Mouse (Mus musculus) embryonic facial prominence, embryonic 12.5 days (tissue): ENCODE measurements around the gene Cstb. TPM values are rescaled to one million over a fixed set of nuclear protein-coding genes. Genes with fewer than 3 reads are reported as not detected.

Source experiments
- ATAC-seq: fragments of 200-750 bp; cut with Nextera tagmentation; 2 replicates; pipeline ENCODE4 v1.8.0; 2017; ENCODE audit not compliant: insufficient number of reproducible peaks, insufficient read depth, low FRiP score, low TSS enrichment
- H3K27ac ChIP-seq: fragments of 300-500 bp; sonication (generic); 2 replicates; pipeline ENCODE4 v1.5.1; 2016; ENCODE audit warnings: mild to moderate bottlenecking
- H3K27me3 ChIP-seq: fragments of 300-500 bp; sonication (generic); 2 replicates; pipeline ENCODE4 v1.6.1; 2016; ENCODE audit warnings: mild to moderate bottlenecking, moderate library complexity
- H3K36me3 ChIP-seq: fragments of 300-500 bp; sonication (generic); 2 replicates; pipeline ENCODE4 v1.6.1; 2016; ENCODE audit warnings: mild to moderate bottlenecking
- H3K4me1 ChIP-seq: fragments of 300-500 bp; sonication (generic); 2 replicates; pipeline ENCODE4 v1.6.1; 2016
- H3K4me2 ChIP-seq: fragments of 300-500 bp; sonication (generic); replicated peaks from 2 replicates; pipeline ENCODE4 v1.6.1; 2016; ENCODE audit warnings: mild to moderate bottlenecking, moderate library complexity
- H3K4me3 ChIP-seq: fragments of 300-500 bp; sonication (generic); 2 replicates; pipeline ENCODE4 v1.5.1; 2016; ENCODE audit warnings: mild to moderate bottlenecking
- H3K9ac ChIP-seq: fragments of 300-500 bp; sonication (generic); 2 replicates; pipeline ENCODE4 v1.6.1; 2016; ENCODE audit warnings: mild to moderate bottlenecking, moderate library complexity
- H3K9me3 ChIP-seq: fragments of 300-500 bp; sonication (generic); 2 replicates; pipeline ENCODE4 v1.6.1; 2016; ENCODE audit warnings: mild to moderate bottlenecking, moderate library complexity
- WGBS: fragments of 180-500 bp; shearing (Covaris S2); methylation state at CpG from one replicate; pipeline ENCODE4 v1.1.7; 2016; 5-methylcytosine and 5-hydroxymethylcytosine counted together
- polyA plus RNA-seq: library from polyadenylated mRNA; unstranded; fragments of >200 nt; fragmentation: Nextera tagmentation; extraction: Ambion mirVana; gene quantifications from 2 replicates; pipeline ENCODE4 v1.2.1, GENCODE M21; 2016

The Cstb gene
- polyA plus RNA-seq, result 185 and 189 TPM in 2 replicates

DNA sequence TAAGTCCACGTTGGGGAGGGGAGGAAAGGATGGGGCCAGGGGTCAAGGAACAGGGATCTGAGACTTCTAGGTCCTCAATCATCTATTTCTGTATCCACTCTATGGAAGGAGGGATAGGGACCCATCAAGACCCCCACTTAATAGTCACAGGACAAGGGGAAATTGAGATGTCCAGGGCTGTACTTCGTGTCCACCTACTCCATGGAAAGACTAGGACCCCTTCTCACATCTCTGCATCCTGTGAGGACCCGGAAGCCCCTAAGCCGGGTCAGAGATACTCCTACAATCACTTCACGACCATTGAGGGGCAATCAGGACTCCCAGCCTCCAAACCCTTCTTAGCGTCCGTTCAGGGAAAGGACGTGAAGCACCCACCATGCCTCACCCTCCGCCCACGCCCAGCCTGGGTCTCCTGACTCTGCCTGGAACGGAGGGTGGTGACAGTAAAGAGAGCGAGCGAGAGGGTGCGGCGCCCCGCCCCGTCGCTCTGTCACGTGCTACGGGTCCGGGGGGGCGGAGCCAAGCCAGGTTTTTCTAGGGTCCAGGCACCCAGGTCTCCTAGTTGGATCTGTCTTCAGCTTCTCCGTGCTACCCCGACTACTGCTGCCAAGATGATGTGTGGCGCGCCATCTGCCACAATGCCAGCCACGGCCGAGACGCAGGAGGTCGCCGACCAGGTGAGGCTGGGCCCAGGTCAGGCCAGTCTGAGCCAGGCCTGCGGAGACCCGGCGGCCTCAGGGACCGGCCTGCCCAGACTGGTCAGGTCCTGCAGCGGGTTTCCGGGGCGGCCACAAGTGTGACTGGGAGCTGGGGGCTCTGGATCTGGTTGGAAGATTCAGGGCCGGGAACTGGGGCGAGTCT, at the start of gene Cstb:
TSS of gene Cstb (plus strand) at position 489 of the 861 bp plus-strand sequence.
- H3K27ac ChIP-seq, result peak within 1 kb of the TSS; percentile 78
- H3K4me3 ChIP-seq, result peak within 1 kb of the TSS; percentile 86
- H3K4me1 ChIP-seq, result peaks cover 11% of the 10 kb centered on the region
- H3K36me3 ChIP-seq, result peaks cover 20% of the 10 kb centered on the region
- H3K9me3 ChIP-seq, result no peaks in the 10 kb centered on the region
- H3K9ac ChIP-seq, result peak within 1 kb of the TSS; percentile 86
- ATAC-seq, result peak; percentile 86
- H3K27me3 ChIP-seq, result no peaks in the 10 kb centered on the region
- WGBS, result 2% methylated on average over 40 of the region's 40 CpGs
- H3K4me2 ChIP-seq, result peak within 1 kb of the TSS; percentile 72

- Histone ChIP-seq H3K36me3 (no peaks in the 10 kb centered on the region), H3K4me1 (no peaks in the 10 kb centered on the region), H3K27ac (no peak overlapping the region), H3K27me3 (no peaks in the 10 kb centered on the region), H3K9me3 (no peaks in the 10 kb centered on the region), H3K9ac (no peak overlapping the region), H3K4me3 (no peak overlapping the region), H3K4me2 (no peak overlapping the region)
- WGBS, result 93% methylated on average over 7 of the region's 7 CpGs
- ATAC-seq, result no peak
Measured at GRCm38 (mm10) chr10:78378516-78378915, 47.0 kb upstream of the Cstb start.

GRCm38 (mm10) chr10:78383567-78383966, 41.9 kb upstream of the Cstb start:
- no peak overlapping the region for H3K4me3 ChIP-seq
- H3K36me3 ChIP-seq, result no peaks in the 10 kb centered on the region
- H3K4me1 ChIP-seq, result no peaks in the 10 kb centered on the region
- no peaks in the 10 kb centered on the region for H3K9me3 ChIP-seq
- 66% methylated on average over 3 of the region's 3 CpGs for WGBS
- H3K27me3 ChIP-seq, result peaks cover 3% of the 10 kb centered on the region; the same call in 1 of the 2 replicates
- H3K4me2 ChIP-seq, result no peak overlapping the region
- no peak overlapping the region for H3K27ac ChIP-seq
- no peak for ATAC-seq
- no peak overlapping the region for H3K9ac ChIP-seq

DNA sequence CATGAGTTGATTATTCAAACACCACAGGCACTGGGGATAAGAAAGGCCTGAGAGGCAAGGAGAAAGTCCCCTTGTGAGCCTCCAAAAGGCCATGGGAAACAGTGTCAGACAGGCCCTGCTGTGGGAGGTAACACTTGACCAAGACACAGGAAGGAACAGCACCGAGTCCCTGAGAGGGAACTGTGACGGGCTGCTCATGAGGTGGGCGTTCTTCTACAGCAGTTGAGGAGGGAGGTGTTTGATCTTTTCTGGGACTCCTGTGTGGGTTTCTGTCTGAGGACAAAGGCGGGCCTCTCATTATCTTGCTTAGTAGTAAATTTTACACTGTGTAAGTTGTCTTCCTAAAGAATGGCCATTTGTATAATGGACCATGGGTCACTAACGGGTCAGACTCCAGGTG, 39.9 kb upstream of the Cstb start:
- no peak for ATAC-seq
- Histone ChIP-seq H3K9me3 (no peaks in the 10 kb centered on the region), H3K4me2 (no peak overlapping the region), H3K36me3 (no peaks in the 10 kb centered on the region), H3K27ac (no peak overlapping the region), H3K4me3 (no peak overlapping the region), H3K27me3 (peaks cover 18% of the 10 kb centered on the region), H3K9ac (no peak overlapping the region), H3K4me1 (no peaks in the 10 kb centered on the region)
- 72% methylated on average over 5 of the region's 5 CpGs for WGBS

DNA sequence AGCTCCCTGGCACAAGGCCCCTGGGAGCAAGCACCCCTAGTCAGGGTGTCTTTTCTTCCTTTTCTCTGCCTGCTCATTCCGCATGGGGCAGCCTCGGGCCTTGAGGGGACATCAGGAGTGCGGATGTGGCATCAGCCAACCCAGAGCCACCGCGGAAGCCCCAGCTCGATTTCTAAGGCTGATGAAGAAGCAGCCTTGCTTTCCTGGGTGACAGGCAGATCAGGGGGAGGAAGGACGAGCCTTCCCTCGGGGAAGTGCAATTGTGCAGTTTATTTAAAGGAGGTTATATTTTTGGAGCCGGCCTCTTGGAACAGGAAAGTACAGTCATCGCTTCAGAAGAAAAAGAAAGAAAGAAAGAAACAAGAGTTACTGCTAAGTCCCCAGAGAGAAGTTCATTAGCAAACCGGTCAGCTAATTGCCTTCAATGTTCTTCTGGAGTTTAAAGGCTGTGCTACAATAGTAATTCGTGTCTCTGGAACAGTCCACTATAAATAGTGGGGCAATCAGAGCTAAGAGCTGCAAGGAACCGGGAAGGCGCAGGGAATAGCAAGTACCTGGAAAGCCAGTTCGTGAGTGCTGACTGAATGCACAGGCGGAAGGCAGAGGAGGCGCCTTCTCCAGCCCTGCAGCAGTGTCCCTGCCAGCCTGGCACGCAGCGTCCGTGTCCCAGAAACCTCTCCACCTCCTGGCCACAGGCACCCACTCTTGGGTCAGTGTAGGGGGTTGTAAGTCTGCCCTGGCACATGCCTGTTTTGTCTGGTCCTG, 37.1 kb upstream of the Cstb start:
- 61% methylated on average over 20 of the region's 20 CpGs for WGBS
- Histone ChIP-seq H3K4me1 (no peaks in the 10 kb centered on the region), H3K27ac (no peak overlapping the region), H3K36me3 (no peaks in the 10 kb centered on the region), H3K4me2 (no peak overlapping the region), H3K27me3 (peaks cover 41% of the 10 kb centered on the region), H3K9ac (no peak overlapping the region), H3K4me3 (no peak overlapping the region), H3K9me3 (no peaks in the 10 kb centered on the region)
- ATAC-seq, result no peak

GRCm38 (mm10) chr10:78390982-78391470, 34.4 kb upstream of the Cstb start:
- H3K9ac ChIP-seq, result no peak overlapping the region
- no peak for ATAC-seq
- no peaks in the 10 kb centered on the region for H3K9me3 ChIP-seq
- H3K4me2 ChIP-seq, result no peak overlapping the region
- H3K4me1 ChIP-seq, result peaks cover 2% of the 10 kb centered on the region; the same call in 1 of the 2 replicates
- H3K27me3 ChIP-seq, result peaks cover 41% of the 10 kb centered on the region
- H3K4me3 ChIP-seq, result no peak overlapping the region
- WGBS, result 7% methylated on average over 4 of the region's 4 CpGs
- no peaks in the 10 kb centered on the region for H3K36me3 ChIP-seq
- H3K27ac ChIP-seq, result no peak overlapping the region

- 2% methylated on average over 18 of the region's 18 CpGs for WGBS
- Histone ChIP-seq H3K4me1 (peaks cover 3% of the 10 kb centered on the region; the same call in 1 of the 2 replicates), H3K4me3 (0 out of 2 replicates have a peak overlapping the region, but pooled peaks have one; percentile 7), H3K4me2 (0 out of 2 replicates have a peak overlapping the region, but pooled peaks have one; percentile 15), H3K36me3 (no peaks in the 10 kb centered on the region), H3K9ac (no peak overlapping the region), H3K9me3 (no peaks in the 10 kb centered on the region), H3K27me3 (peaks cover 41% of the 10 kb centered on the region), H3K27ac (no peak overlapping the region)
- no peak for ATAC-seq
Measured at GRCm38 (mm10) chr10:78392072-78392471, 33.4 kb upstream of the Cstb start.

DNA sequence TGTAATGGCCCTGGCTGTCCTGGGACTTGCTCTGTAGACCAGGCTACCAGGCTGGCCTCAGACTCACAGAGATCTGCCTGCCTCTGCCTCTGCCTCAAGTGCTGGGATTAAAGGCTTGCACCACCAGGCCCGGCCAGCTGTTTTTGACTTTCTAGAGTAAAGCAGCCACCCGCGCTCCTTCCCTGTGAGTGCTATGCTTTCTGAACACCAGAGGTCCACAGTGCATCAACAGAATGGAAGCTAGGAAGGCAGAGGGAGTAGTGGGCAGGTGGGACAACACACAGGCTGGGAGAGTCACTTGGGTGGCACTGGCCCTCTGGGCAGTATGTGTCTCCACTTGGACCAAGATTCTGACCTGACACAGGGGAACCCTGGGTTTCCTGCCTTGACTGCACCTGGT, 30.1 kb upstream of the Cstb start:
- H3K36me3 ChIP-seq, result peaks cover 14% of the 10 kb centered on the region
- no peak for ATAC-seq
- H3K27me3 ChIP-seq, result peaks cover 25% of the 10 kb centered on the region
- 68% methylated on average over 3 of the region's 3 CpGs for WGBS
- H3K9ac ChIP-seq, result no peak overlapping the region
- H3K9me3 ChIP-seq, result no peaks in the 10 kb centered on the region
- peaks cover 3% of the 10 kb centered on the region; the same call in 1 of the 2 replicates for H3K4me1 ChIP-seq
- no peak overlapping the region for H3K4me2 ChIP-seq
- H3K27ac ChIP-seq, result no peak overlapping the region
- no peak overlapping the region for H3K4me3 ChIP-seq

GRCm38 (mm10) chr10:78395819-78396624, 29.4 kb upstream of the Cstb start:
- peaks cover 19% of the 10 kb centered on the region for H3K27me3 ChIP-seq
- no peaks in the 10 kb centered on the region for H3K9me3 ChIP-seq
- no peak for ATAC-seq
- peaks cover 20% of the 10 kb centered on the region for H3K36me3 ChIP-seq
- no peak overlapping the region for H3K9ac ChIP-seq
- H3K27ac ChIP-seq, result no peak overlapping the region
- no peak overlapping the region for H3K4me3 ChIP-seq
- peak overlapping the region; percentile 29; the same call in 1 of the 2 replicates for H3K4me2 ChIP-seq
- 4% methylated on average over 17 of the region's 17 CpGs for WGBS
- H3K4me1 ChIP-seq, result peaks cover 3% of the 10 kb centered on the region; the same call in 1 of the 2 replicates

DNA sequence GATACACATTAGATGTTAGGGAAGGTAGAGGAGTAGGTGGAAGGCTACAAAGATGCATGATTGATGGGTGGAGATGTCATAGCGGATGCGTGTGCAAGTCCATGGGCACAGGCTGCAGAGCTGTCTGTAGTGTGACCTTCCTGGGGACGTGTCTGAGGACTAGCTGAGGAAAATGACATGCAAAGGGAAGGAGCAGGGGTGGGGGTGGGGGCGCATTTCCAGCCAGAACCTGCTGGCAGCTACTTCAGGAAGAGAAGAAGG, 28.9 kb upstream of the Cstb start:
- Histone ChIP-seq H3K4me2 (peak overlapping the region; percentile 29; the same call in 1 of the 2 replicates), H3K36me3 (peaks cover 25% of the 10 kb centered on the region), H3K27ac (no peak overlapping the region), H3K4me3 (no peak overlapping the region), H3K9me3 (no peaks in the 10 kb centered on the region), H3K9ac (no peak overlapping the region), H3K4me1 (peaks cover 3% of the 10 kb centered on the region; the same call in 1 of the 2 replicates), H3K27me3 (peaks cover 13% of the 10 kb centered on the region)
- no peak for ATAC-seq
- whole genome bisulfite sequencing, result 58% methylated on average over 4 of the region's 4 CpGs

DNA sequence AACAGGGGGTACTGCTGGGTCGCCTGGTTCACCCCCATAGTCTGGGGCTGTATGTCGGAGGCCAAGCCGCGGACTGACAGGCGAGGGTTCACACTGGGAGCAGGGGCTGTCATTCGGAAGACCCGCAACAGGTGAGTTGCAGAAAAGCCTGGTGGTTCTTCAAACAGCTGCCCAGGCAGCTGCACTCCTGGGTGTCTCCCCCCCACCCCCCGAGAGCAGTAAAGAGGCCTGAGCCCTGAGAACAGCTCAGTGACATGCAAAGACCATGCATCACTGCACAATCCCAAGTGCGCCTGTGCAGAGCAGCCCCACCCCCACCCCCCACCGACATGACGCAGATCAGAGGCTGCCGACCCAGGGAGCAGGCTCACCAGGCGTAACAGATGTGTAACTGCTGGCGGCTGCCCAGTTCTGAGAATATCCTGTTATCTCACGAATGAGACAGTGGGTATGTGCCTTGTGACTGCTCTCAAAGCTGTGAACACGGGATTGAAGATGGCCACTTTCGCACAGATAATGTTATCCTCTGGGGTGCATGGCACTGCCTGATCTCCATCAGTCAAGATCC, 26.3 kb upstream of the Cstb start:
- Histone ChIP-seq H3K9ac (no peak overlapping the region), H3K9me3 (no peaks in the 10 kb centered on the region), H3K27me3 (no peaks in the 10 kb centered on the region), H3K4me3 (no peak overlapping the region), H3K36me3 (peaks cover 52% of the 10 kb centered on the region), H3K4me2 (no peak overlapping the region), H3K27ac (no peak overlapping the region), H3K4me1 (peaks cover 3% of the 10 kb centered on the region; the same call in 1 of the 2 replicates)
- 0 out of 2 replicates have a peak, but pooled peaks have one; percentile 36 for ATAC-seq
- WGBS, result 45% methylated on average over 17 of the region's 17 CpGs
